Mouse (Mus musculus) ES-Bruce4 (cell line): ENCODE data around the gene Wdr46.

Experiments used
- CTCF ChIP-seq: IDR thresholded peaks from one replicate; pipeline ENCODE4 v1.8.1; 2011; ENCODE audit warnings: low read depth, low read length
- EP300 ChIP-seq: IDR thresholded peaks from 2 replicates; pipeline ENCODE4 v1.6.1; 2011; ENCODE audit warnings: low read depth, low read length; ENCODE audit not compliant: insufficient read depth
- POLR2A ChIP-seq: IDR thresholded peaks from one replicate; pipeline ENCODE4 v1.8.1; 2011; ENCODE audit warnings: low read length; ENCODE audit not compliant: insufficient read depth

- no peak for TF ChIP-seq CTCF
- no peak for TF ChIP-seq POLR2A
- TF ChIP-seq EP300, result no peak
Measured at GRCm38 (mm10) chr17:33940206-33940805, at the start of gene Wdr46, which contains the start of gene Pfdn6.
